Mouse (Mus musculus): ENCODE data around the gene Smc5.

GRCm38 (mm10) chr19:23162877-23163276 is 110.8 kb downstream of the Smc5 start:
- TF ChIP-seq GATA1 (IDR thresholded peaks at IDR 0.05; ENCODE audit: low read length) (no peak), TAL1 (IDR thresholded peaks at IDR 0.05; ENCODE audit: low read length) (no peak)

All from erythroblast, embryonic 14.5 days (primary cell).